Mouse (Mus musculus) fat pad, adult 2 months (tissue): Measurements from ENCODE around the gene Rad51b.
A peak's percentile ranks its signal among the peaks of the same experiment; 100 is the strongest.

Experiments used
- DNase-seq: peaks from one replicate; pipeline ENCODE4 v3.0.0-alpha.2; 2011; ENCODE audit warnings: low read depth, low spot score; ENCODE audit errors: extremely low read depth

Rad51b gene

DNA sequence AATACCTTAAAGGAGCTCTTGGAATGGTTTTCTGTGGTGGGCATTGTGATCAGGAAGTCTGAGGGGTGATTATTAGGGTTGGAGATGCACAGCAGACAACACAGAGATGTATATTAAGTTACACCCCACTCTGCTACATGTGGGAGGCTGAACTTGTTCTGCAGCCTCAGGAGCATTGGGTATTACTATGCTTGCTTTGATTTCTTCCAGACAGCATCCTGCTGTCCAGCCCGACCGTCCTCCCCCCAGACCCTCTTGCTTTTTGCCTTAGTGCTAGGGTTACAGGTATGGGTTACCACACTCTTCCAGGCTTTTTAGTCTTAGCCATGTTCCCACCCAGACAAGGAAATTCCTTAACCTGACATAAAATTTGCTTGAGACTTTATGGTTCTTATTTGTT is 30.8 kb downstream of the Rad51b start:
- no peak for DNase-seq

DNA sequence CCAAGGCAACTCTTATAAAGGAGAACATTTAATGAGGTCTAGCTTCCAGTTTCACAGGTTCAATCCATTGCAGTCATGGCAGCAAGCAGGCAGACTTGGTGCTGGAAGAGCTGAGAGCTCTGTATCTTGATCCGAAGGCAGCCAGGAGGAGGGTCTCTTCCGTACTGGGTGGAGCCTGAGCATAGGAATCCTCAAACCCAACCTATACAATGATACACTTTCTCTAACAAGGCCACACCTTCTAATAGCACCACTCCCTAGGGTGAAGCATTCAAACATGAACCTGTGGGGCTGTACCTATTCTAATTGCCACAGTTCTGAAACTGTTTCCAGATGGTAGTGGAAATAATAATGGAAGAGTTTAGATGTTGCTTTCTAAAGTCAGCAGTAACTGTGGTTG is 33.5 kb downstream of the Rad51b start:
- DNase-seq: no peak

DNA sequence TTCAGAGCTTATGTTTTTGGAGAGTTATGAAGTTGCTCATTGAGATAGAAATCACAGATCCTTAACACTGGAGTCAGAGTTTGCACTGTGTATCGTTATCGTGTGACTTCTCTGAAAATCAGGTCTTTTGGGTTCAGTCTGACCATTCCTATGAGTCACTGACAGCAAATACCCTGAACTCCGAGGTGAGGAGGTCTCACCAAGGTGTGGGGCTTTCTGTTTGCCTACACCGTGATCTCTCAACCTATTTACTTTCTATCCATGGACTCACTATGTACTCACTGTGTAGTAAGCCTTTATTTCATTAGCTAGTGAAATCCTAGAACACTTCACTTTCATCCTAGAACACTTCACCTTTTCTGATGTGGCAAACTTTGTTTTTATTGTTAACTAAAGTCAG is 34.6 kb downstream of the Rad51b start:
- DNase-seq: no peak

DNA sequence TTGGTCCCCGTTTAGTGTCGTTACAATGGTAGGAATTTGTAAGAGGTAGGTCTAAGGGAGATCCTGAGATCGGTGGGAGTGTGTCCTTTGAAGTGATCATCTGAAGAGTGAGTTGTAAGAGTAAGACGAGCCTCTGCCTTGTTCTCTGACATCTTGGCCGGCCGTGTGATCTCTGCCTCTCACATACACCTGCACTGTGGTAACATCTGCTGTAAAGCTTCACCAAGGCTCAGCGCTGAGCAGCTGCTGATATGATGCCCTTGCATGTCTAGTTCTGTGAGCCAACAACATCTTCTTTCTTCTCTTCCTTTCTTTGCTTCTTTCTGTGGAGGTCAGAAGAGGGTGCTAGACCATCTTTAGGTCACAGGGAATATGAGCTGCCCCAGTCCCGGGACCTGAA is 41.7 kb downstream of the Rad51b start:
- no peak for DNase-seq

DNA sequence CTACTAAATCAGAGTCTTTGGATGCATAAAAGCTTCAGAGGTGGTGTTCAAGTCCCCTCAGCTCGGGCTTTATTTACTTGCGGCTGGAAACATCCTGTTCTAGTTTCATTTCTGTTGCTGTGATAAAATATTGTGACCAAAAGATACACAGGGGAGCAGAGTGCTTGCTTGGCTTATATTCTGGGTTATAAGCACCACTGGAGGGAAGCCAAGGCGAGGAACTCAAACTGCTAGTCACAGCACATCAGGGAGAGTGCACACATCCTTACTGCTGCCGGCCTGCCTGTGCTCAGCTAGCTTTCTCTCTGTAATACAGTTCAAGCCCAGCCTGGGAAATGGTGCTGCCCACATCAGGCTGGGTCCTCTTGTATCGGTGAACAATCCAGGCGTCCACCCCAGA is 43.4 kb downstream of the Rad51b start:
- no peak for DNase-seq

DNA sequence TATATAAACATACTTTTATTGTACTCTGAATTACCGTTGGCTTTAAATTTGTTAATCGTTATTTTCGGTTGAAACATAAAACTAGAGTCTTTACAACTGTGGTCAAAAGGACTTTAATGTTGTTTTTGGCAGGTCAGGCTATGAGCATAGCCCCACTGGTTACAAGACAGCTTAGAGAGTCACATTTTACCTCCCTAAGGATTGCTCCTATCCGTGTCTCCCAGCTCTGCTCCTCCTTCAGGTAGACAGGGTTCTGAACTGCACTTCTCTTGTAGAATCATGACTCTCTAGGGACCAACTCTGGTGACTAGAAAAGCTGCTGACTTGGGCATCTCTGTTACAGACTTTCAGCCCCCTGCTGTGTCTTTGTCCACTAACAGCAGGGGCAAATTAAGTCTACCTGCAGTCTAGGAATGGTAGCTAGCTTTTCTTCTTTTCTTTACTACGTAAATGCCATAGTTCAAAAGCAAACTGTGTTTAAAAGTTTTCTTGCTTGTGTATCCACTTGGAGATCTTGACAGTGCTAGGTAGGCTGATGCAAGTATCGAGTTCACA is 44.3 kb downstream of the Rad51b start:
- no peak for DNase-seq

DNA sequence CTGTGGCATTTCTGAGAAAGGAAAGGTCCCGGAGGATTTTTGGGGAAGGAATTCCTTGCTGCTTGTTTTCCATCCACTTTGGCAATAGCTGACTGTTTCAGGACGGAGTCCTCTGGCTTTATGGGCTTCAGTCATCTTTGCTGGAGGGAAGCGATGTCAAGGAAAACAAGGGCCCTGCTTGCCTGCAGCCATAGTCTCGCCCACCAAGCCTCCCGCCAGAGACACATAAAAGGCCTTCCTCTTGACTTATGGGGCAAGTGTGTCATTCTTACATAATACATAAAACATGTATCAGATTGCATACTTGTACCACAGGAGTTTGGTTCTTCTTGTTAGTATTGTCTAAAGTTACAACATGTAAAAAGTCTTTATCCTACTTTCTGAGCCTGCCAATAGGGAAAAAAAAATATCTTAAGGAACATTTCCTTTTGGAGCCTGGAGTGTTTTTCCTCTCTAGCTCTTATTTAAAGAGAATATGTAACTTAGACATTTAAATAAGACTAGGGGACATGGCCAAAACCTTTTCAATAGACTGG is 49.2 kb downstream of the Rad51b start:
- no peak for DNase-seq

DNA sequence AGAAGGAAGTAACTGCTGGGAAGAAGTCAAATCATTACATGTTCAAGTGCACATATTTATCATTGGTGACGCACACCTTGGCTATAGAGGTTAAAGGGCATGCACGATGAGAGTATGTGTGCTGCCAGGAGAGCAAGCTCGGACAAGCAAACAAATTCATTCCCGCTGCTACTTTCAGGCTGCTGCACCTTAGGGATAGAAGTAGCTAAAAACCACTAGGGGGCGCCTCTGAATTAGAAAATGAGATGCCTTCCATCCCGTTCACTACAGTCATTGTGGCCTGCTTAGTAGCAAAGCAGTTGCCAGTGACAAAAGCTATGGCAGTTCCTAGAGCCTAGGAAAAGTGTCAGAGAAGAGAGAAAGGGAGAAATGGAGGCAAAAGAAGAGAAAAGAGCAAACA is 50.6 kb downstream of the Rad51b start:
- DNase-seq: peak; percentile 64

DNA sequence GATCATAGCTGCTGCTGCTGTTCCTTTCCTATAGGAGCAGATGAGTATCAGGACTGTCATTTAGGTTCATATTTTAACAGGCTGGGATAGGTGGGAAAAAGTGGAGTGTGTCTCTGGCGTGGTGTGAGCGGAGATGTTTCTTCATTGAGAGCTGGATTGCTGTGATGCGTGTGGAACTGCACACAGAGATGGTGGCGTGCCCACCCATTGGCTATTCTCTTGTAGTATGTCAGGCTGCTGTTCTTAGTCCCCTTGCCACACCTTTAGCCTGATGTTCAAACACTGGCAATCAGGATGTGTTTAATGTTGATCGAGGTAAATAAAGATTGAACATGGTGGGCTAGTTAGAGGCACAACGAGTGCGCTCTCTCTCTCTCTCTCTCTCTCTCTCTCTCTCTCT is 54.4 kb downstream of the Rad51b start:
- DNase-seq: no peak

DNA sequence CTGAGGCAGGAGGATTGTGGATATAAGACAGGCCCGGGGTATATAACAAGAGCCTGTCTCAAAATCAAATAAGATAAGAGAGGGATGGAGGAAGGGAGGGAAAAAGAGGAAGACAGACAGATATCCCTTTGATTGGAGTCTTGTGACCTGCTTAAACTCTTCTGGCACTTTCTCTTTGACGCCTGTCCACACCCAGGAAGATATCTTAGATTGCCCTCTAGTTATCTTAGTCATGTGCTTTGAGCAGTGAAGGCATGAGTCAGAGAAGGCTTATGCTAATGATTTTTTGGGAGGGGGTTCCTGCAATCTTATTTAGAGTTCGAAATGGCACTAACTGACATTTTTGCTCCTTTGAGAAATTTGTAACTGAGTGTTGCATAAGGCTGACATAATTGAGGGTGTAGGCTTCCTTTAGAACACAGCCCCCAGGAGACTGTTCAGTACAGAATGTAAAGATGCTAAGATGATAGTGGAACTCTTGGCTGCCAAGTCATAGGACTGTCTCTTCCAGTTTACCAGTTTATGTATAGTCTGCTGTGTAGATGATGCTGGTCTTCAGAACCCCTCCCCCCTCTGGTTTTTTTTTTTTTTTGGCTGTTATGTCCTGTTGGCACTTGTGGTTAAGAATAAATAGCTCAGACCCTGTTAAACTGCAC is 55.1 kb downstream of the Rad51b start:
- DNase-seq: peak; percentile 68

DNA sequence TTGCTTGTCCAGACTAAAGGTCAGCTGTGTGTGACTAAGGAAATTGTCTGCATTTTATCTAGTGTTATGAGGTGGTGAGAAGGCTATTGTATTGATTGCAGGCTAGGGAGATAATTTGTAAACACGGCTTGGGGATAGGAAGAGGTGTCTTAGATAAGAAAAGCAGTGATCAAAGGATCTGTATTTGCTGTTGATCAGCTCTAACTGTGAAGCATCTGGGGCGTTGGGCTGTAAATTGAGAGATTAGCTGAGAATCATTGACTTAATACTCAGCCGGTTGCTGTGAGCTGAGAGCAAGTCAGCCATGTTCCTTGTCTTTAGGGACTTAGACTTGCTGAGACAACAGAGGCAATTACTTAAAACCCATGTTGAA is 55.6 kb downstream of the Rad51b start:
- DNase-seq: no peak

DNA sequence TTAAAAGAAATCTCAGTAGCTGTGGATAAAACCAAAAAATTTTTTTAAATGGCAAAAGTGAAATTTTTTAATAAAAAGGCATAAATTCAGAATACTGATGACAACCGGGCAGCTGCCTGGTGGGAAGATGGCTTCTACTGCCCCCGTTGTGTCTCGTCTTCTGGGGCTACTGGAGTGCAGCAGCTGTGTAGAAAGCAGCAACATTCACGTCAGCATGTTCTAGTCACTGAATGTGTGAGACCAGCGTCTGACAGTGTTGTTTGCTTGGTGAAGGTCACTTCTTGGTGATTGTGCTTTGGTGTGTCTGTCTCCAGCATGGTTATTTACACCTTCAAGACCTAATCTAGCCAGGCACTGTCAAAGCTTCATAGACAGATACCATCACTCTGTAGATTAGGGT is 56.3 kb downstream of the Rad51b start:
- DNase-seq: no peak

DNA sequence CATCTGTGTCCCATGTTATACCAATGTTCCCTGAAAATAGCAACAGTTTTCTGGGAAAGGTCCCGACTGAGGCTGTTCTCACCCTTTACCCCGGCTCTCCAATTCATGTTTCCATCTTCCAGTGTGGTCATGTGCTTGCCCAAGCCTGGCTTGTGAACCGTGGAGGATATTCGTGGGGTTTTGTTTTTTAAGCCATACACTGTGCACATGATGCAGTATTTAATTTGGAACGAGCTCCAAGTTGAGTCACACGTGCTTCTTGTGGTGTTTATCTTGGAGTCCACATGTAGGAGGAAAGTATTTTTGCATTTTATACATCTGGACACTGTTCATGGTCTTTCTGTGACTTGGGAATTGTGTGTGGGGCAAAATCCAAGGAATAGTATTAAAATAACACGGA is 57.5 kb downstream of the Rad51b start:
- peak; percentile 68 for DNase-seq

DNA sequence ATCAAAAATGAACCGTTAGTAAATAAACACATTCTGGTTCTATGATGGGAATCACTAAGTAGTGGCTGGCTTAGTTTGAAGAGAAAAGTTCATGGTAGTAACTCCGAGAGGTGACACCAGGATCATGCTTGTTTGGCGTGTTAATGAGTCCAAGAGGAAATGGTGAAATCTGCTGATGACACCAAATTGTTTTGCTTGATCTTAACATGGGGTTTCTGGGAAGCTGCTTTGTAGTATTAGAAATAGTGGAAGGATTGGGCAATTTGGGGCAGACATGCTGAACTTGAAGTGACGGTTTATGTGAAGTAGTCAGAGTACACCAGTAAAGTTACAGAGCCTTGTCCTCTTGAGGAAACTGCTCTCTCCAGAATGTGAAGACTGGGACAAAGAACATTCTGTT is 59.1 kb downstream of the Rad51b start:
- DNase-seq: peak; percentile 81

DNA sequence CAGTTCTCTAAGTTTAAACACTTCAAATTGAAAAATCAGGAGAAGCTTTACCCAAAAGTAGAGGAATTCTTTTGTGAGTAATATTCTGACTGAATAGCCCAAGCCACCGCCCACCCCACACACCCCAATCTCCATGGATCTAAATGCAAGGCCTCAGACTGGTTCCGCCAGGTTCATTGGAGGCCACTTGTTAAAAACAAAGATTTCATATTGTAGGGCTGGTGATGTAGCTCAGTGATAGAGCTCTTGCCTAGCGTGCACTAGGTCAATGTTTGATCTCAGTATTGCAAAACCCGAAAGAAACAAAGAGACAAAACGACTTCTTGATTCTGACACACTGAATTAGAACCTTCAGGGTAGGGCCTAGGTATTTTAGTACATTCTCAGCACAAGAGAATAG is 60.5 kb downstream of the Rad51b start:
- DNase-seq: no peak

DNA sequence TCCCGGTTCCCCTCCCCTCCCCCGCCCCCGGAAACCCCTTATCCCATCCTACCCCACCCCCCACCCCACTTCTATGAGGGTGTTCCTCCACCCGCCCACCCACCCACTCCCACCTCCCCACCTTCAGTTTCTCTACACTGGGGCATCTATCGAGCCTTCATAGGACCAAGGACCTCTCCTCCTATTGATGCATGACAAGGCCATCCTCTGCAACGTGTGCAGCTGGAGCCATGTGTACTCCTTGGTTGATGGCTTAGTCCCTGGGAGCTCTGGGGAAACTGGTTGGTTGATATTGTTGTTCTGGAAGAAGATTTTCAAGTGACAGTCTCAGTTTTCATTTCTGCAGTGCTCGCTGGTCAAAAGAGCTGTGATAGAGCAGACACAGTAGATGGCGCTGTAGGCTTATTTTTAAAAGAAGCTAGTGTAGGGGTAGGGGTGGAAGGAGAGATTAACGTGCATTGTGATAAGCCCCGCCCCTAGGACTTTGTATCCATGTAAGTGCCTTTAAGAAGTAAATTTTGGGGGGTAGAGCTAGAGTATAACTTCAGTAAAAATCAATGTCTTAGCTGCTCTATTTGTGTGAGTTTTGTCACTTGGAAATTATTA is 61.6 kb downstream of the Rad51b start:
- no peak for DNase-seq

DNA sequence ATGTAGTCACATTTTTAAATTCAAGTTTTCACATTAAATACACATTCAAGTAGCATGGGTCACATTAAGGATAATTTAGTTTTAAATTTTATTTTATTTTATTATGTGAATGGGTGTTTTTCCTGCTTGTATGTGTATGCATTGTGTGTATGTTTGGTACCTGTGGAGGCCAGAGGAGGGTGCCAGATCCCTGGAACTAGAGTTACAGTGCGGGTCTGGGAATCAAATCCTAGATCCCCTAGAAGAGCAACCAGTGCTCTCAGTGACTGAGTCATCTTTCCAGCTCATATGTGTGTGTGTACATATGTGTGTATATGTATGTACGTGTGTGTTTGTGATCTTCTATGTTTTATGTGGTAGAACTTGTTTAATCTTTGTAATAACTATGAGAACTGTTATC is 62.3 kb downstream of the Rad51b start:
- DNase-seq: no peak

DNA sequence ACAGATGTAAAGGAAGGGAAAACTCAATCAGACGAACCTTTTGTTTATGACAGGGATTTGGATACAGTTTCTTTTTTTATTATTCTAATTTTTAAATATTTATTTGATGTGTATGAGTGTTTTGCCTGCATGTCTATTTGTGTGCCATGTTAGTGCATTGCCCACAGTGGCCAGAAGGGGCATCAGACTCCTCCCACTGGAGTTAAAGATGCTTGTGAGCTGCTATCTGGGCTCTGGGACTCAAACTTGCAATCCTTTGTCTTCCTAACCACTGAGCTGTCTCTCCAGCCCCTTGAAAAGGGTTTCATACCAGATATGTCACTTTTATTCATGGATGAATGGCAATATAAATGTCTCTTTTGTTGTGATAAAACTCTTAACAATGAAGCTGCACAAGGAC is 65.1 kb downstream of the Rad51b start:
- DNase-seq: no peak

DNA sequence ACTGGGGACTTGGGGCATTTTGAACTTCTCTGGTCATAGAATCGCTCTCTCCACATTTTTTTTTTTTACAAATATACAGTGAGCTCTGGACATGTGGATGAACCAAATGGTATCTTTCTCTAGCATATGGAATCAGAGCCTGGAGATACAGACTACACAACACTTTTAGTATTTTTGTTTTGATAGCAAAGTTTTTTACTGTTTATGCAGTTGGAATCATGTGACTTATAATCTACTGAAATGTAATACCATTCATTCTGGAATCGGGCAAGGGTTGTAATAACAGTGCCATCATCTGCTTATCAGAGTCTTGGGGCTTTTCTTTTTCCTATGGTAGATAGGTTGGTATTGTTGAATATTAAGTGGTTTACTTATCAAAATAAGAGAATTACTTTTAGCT is 67.2 kb downstream of the Rad51b start:
- DNase-seq: no peak

DNA sequence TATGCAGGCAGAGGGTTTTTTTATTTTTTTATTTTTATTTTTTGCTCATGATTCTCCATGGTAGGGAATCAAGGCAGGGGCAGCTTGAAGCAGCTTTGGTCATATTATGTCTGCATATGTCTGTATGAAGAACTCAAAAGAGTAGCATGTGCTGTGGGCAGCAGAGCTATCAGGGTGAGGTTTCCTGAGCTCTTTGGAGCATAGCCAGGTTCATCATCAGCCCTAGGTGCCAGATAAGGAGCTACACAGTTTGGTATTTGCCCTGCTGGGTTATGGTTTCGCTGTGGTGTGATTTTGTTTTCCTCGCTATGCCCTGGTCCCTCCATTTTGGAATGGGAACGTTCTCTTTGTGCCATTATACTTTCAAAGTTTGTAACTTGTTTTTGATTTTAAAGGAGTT is 71.7 kb downstream of the Rad51b start:
- DNase-seq: no peak

DNA sequence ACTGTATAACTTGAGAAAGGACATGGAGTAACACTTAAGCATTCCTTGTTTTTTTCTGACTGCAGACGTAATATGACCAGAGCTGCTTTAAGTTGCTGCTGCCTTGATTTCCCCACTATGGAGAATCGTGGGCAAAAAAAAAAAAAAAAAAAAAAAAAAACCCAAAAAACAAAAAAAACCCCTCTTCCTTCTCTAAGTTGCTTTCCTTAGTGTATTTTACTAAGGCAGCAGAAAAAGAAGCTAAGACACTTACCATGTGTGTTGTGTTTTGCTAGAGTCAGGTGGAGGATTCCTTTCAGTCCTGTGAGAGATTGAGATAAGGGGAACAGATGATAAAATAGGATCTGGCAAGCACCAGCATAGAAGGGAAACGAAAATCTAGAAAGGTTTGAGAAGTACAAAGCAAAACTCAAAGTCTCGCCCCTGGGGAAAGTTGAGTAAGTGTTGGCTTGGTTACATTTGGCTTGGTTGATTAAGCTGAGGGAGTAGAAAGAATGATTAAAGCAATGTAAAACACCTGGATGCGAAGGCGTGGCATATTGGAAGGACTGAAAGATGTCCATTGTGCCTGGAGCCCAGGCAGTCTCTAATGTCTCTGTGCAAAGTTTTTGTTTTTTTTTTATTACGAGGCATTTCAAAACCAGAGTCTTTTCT is 72.6 kb downstream of the Rad51b start:
- DNase-seq: peak; percentile 99

DNA sequence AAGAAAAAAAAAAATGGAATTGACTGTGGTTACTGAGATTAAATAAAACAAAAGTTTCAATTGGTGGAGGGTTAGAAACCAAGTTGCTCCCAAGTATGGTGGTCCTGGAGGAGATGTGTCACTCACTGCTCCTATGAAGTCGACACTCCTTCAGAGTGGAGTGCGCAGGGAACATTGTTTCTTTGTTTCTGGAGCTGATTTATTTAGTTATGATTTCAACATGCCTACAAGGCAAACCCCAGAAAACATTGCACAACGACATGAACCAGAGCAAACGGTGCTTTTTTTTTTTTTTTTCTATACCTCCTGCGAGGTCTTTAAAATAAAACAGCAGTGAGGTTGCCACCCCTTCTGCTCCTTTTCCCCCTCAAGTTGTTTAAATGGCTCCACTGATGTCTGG is 75.6 kb downstream of the Rad51b start:
- no peak for DNase-seq
